Mouse (Mus musculus): ENCODE results near the gene Kalrn.

The Kalrn gene

DNA sequence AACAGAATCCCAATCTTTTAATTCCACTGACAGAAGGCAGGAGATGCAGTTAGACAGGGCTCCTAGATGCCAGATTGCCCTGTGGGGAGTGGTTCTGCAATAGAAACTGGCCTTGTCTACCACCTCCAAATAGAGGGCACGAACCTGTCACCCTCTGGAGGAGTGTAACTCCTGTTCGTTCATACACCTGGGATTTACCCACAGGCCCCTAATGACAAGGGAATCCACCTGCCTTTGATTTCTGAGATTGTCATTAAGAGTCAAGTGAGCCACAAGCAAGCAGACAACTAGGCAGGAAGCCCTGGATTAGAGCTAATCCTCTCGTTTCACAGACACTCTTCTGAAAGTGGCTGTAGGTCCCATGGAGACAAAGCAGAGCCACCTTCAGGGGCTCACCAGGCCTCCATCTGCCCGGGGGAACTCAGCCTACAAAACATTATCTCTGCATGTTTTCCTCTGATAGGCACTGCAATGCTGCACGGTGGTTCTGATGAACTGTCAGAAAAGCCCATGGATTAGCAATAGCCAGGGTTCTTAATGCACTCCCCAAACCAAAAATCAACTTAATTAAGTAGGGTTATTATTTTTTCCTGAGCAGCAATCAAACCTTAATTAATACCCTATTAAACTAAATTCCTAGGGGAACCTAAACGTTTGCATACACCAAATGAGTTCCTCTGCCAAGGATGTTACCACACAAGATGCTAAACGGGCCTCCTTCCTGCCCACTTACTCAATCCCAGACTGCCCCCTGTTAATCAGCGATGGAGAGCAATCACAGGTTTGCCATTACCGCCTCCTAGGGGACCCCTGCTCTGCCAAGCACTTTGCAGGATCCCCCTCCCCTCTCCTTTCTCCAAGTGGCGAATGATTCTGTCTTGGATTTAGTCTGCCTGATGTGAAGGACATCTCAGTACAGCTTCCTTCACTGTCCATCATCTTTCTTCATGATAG lies 312.1 kb downstream of the Kalrn start:
- no peak for DNase-seq (ENCODE audit: low spot score)

DNA sequence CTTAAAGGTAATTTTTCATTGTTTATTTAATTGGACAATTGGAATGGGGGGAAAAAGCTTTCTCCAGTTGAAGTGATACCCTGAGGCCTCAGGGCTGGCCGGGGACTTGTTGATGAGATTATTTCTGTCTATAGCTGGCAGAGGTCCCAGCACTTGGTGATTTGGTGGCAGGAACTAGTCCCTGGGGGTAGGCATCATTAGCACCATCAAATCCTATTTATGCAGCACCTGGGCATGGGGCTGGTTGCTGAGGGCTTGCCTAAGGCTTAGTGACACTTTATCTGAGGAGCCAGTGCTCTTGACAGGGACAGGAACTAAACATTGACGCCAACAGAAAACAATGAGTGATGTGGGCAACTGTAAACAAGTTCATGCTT lies 318.7 kb downstream of the Kalrn start:
- no peak for DNase-seq (ENCODE audit: low spot score)

DNA sequence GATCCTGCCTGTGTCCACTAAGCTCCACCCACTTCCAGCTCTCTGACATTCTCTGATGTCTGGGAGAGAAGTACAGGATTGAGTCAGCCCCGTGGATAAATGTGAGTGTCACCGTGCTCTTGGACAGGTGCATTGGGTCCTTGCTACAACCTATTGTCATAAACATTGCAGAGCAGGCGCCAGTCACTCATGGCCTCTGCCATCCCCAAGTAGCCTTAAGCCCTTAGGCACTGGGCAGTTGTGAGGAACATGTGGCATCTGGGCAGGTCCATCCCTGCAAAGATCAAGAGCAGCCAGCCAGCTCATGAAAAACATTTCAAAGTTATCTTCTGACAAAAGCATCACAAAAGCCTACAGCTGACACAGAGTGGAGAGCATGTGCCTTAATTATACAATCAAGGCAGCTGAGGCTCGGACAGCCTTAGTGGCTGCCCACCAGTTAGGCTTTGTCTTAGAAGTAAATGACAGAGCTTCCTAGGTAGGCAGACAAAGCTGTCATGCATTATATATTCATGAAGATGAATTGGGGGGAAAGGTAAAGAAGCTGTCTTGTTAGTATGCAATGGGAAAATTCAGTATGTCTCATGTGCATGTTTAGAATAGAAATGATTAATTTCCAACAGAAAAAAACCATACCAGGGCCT lies 319.2 kb downstream of the Kalrn start:
- DNase-seq (ENCODE audit: low spot score), result no peak

DNA sequence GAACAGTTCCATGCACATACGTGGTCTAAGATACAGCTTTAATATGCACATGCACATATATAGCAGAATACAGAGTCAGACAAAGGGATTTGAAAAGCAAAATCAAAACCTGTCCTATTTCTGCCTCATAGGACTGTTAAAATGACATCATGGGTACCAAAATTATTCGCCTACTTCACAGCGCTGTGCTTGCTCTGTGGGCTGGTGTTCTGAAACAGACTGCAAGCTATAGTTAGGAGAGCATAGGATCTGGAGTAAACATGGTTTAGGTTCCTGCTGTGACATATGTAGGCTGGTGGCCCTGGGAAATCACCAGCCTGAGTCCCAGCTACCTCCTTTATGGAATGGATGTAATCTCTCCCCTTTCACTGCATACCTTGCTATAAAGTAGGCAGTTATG lies 320.7 kb downstream of the Kalrn start:
- DNase-seq (ENCODE audit: low spot score), result no peak

DNA sequence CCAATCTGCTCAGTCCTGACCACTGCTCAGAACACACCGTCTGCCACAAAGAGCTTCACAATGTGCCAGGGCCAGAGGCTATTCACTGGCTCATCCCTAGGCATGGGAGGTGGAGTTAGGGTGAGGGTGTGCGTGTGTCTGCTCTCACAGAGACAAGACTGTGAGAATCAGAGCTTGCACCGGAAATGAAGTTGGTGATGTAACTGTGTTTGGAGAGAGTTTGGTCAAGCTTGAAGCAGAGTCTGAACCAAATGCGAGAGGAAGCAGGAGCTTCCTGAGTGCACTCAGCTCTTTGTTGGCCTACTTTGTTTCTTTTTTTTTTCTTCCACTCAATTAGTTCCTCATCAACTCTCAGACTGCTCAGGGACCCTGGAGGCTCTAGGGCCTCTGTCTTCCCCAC lies 325.1 kb downstream of the Kalrn start:
- DNase-seq (ENCODE audit: low spot score), result no peak

DNA sequence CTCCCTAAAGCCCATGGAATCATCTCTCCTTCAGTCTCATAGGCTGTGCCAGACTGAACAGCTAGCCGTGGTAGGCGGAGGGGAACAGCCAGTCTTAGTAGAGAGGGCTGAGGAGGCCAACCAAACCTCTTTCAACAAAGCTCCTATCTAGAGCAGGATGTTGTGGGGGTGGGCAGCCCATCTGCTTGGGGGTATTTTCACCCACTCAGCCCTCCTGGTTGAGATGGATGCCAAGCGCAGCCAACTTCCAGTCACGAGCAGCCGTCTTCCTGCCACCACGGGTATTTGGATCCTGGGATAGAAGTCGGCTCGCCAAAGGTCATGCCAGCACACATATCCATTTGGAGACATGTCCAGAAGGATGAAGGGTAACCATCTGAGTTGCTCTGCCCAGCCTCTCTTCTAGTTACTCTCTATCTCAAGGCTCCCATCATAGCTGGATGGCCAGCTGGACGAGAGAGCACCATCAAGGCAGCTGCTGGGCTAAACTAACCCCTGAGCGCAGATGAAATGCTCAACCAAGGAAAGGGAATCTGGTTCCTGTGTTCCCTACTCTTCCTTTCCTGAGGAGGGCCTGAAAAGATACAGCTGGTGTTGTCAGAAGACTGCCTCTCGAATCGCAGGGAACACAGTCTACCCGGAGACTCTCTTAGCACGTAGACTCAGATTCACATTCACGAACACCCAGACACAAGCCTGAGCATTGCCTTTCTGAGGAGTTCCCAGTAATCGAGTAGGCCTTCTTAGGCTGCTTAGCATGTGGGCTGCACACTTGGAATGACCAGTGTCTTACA lies 331.2 kb downstream of the Kalrn start:
- no peak for DNase-seq (ENCODE audit: low spot score)

DNA sequence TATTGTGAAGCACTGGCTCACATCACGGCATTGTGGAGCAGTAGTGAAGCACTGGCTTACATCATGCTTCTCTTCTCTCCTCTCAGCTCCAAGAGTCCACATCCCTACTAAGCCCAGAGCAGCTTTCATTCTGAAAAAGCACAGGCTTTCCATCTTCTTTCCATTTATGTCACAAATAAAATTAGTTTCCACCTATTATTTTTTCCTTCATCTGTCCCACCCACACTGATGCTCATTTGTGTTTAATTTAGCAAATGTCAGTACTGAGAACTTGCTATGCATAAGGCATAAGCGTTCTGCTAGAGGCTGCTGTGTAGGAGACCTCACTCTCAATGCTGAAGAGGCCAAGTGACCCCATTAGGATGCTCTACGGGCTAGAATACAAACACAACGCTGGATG lies 333.7 kb downstream of the Kalrn start:
- DNase-seq (ENCODE audit: low spot score), result no peak

DNA sequence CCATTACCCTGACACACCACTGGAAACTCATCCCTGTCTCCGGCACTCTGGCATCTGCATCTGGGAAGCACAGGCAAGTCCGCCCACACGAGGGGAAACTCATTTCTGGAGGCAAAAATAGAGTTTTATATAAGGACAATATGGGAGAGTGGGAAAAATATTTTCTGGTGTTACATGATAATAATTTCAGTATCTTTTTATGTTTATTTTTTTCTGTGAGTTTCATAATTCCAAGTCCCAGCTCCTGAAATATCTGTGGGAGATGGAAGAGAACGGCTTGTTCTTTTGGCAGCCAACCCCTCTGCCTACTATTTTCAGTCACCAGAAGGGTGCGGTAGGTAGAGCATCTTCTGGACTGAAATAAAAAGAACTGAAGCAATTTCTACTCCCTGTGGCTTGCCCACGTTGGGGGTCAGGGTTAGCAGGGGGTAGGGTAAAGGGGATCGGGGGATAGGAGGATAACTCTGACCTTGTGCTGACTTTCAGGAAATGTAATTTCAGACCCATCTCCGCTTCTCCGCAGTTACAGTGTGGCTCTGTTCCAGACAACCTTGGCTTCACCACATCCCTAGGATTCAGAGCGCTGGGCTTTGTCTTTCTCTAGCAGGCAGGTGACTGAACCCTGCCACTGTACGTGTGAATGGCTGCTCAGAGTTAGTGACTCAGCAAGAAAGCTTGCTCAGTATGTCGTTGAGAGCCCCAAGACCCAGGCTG lies 336.3 kb downstream of the Kalrn start:
- DNase-seq (ENCODE audit: low spot score), result no peak

DNA sequence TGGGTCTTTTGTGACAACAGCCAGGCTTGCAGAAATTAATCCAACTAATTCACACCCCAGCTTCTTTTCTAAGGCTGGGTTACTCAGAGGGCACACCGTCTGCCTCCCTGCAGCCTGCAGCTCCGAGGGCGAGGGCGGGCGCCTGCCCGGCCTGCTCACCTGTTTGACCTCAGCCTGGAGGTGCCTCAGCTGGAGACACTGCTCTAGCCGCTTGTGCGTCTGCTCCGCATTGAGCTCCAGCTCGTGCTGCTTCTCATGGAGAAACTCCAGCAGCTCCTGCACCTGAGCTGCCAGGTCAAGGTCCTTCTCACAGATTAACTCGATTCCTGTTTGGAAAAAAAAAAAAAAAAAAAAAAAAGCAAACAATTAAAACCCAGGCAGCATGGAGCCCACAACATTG lies 338.2 kb downstream of the Kalrn start:
- DNase-seq (ENCODE audit: low spot score), result no peak

DNA sequence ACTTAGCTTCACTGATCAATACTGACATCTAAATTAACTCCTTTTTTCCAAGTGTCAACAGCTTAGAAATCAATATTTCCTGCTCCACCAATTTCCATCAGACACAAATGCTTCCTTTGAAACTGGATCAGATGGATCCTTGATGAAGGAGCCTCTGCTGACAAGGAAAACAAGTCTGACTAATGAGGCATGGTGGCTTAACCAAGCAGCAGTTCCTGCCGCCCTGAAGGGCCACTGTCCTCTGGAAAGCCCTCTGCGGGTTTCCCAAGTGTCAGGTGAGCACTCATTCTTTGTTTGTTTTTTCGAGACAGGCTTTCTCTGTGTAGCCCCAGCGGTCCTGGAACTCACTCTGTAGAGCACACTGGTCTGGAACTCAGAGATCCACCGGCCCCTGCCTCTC lies 341.4 kb downstream of the Kalrn start:
- no peak for DNase-seq (ENCODE audit: low spot score)

DNA sequence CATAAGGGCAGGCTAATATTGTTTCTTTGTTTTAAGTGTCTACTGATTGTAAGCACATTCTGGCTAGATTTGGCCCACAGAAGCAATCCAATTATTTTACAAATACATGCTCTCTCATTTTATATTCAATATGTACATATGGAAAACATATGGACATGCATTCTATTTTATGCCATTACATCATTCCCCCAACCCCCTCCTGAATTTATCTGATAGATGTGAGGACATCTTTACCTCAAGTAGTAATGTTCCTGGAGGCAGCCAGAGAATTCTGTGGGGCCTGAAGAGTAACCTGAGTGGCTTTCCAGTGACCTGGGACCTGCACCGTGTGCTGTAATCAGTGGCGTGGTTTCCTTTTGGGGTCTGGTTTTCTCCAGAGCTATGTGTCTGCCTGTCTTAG lies 342.2 kb downstream of the Kalrn start:
- no peak for DNase-seq (ENCODE audit: low spot score)

DNA sequence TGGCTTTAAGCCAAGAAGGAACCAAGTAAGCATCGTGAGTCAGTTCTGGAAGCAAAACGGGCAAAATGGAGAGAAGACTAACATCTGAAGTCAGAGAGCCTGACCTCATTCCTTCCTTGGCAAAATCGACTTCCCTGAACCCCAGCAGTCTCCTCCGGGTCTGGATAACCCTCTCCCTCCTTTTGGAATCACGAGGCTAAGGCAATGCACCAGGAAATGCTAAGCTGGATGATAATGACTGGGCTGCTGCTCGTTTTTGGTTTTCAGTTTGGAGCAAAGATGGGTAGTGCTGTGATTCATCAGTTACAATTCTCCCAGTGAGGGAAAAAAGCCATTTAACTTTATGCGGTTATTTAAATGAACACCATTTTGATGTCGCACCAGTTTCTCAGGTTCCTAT lies 344.0 kb downstream of the Kalrn start:
- no peak for DNase-seq (ENCODE audit: low spot score)

DNA sequence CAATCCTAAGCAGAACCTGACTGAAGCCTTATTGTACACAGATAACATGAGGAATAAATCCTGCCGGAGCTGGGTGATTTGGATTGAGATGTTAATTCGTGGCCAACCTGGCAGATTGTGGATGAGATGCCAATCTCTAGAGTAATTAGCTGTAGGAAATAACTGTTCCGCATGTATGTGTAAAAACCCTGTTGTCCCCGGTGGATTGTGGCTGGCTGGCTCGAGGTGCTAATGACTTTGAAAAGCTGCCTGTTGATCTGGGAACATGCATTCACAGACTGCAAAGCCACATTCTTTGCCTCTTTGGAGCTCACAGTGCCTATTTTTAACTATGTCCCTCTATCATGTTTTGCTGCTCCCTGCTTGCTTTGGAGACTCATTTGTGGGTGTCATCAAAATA lies 344.7 kb downstream of the Kalrn start:
- no peak for DNase-seq (ENCODE audit: low spot score)

DNA sequence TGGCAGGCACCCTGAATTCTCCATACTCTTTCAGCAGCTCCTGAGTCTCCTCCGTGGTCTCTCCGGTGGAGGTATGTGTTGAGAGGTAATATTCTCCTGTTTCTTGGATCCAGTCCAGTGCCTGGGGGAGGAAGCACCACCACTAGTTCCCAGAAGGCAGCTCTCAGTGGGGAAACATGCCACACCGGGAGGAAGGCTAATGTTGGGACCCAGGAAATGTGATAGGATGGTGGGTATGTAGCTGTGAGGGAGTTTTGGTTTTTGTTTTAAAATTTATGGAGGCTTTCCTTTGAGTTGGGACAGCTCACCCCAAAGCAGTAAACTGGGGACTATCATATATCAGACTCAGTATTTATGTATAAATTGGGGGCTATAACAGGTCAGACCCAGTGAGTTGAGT lies 361.2 kb downstream of the Kalrn start:
- DNase-seq (ENCODE audit: low spot score), result no peak

DNA sequence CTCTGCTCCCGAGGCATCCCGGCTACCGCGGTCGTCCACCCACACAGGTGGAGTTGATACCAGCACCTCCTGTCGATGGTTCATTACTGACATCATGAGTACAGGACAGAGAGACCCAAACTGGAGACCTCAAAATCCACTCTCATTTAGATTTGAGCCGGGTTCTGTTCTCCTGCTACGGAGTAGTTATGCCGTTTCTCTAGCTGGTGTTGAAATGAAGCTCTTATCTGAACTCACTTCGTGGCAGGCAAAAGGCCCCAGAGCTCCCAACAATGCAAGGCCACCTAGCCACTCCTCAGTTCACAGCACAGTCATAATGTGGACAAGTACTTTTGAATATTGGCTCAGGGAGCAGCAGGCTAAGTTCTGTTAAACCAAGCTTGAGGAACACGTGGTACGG lies 362.1 kb downstream of the Kalrn start:
- DNase-seq (ENCODE audit: low spot score), result no peak

DNA sequence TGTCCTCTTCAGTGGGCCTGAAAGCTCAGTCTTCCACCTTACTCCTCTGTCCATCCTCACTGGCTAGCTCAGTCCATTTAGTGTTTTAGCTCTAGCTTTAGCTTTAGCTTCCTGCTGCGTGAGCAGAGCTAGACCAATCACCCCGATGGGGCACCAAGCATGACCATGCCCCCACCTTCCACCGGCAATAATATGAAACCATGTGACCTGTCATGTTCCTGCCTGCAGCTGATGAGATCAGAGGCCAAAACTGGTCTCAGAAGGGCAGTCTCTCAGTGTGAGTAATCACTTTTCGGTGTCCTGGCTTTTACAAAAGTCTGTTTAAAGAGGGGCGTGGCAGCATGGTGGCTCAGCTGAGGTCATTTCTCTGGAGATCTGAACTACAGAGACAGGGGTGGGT lies 364.6 kb downstream of the Kalrn start:
- DNase-seq (ENCODE audit: low spot score), result no peak

DNA sequence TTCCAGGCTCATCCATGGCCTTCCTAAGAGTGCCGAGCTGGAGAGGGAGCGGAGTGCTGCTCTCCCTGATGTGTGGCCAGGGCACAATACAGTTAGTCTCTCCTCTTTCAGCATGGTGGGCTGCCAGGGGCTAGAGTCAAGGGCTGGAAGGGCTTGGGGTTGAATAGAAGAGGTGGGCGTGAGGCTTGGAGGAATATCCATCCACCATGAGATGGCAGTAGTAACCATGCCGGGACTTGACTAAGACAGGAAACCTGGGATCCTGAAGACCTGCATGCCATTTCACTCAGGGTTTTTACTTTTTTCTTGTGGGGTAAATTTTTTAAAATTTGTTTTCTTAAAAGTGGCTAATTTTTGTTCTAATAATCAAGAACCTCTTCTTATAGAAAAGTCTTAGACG lies 365.4 kb downstream of the Kalrn start:
- DNase-seq (ENCODE audit: low spot score), result no peak

DNA sequence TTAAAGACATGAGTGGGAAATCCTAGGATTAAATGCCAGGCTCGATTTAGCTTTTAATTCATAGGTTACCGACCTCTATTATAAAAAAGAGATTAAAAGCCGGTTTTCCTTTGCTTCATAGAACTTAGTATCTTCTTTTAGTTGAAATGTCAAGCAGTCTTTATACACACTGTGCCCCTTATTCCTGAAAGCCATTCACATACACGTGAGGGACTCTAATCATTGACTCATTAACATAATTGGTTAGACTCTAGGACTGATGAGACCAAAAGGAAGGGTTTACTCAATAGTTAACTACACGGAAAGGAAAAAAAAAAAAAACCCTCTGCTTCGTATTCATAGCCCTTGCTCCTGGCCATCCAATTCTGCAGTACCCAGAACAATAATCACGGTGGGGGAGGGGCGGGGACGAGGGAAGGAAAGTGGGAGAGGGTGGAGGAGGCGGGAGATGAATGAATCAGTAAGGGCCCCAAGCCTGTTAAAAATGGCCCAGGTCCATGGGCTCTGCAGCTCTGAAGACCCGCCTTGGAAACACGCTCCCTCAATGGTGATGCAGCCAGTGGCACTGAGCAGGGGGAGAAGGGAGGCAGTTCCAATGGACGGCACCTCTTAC lies 368.7 kb downstream of the Kalrn start:
- no peak for DNase-seq (ENCODE audit: low spot score)

DNA sequence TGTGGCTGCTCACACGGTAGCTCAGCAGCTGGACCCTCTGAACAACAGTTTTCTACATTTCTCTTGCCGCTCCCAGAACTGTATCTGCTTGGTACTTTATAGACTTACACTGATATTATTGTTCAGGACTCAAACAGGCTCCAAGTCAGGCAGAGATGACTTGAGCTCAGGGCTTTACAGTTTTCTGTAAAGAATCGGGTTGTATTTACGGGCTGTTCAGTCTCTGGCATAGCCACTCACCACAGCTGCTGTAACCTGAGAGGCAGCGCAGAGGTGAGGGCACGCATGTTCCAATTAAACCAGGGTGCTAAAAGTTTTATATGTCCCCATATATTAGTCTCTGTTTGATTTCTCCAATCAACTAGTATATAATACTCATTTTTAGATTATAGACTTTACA lies 373.8 kb downstream of the Kalrn start:
- no peak for DNase-seq (ENCODE audit: low spot score)

DNA sequence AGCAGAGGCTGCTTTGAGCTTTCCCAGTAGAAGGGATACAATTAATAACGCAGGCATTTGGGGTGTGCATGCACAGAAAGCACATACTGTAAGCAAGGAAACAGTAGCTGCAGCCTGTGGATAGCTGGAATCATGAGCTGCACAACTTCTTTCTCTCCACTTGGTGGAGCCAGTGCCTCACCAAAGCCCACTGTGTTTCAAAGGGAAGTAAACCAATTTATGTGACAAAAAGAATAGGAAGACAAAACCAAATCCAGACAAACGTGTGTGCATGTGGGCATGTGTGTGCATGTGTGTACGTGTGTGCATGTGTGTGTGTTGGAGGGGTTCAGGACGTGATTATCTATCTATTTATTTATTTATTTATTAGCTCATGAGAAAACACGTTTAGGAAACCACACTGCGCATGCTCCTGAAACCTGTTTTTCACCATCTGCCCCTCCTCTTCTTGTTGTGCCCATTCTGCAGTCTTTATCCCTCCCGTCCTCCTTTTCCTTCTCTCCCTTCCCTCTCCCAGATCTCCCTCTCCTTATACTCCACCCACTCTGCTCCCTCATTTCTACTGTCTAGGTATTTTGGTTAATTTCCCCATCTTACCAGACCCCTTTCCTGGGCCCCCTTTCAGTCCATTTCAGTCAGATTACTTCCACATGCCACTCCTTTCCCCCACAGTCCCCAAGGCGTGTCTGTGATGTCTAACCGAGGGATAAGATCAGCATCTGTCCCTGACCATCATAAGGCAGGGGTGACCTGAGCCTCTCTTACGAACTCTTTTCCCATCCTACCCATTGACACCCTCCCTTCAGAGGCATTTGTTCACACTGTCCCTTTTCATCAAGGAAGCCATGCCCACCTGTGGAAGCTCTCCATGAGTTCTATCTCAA lies 380.1 kb downstream of the Kalrn start:
- no peak for DNase-seq (ENCODE audit: low spot score)

DNA sequence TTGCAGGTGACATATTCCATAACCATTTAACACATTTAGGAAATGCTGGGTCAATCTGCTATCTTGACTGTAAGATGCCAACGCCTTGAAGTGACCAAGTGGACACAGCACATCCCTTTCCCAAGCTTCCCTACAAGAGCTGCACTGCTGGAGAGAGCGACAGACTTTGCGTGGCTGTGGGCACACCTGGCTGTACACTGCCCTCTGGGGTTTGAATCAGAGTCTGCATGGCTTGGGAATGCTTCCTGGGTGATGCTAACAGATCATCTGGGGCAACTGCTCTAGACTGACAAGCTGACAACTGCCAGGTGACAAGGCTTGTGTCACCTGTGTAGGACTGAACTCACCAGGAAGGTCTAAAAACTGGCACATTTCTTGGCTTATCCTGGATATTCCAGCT lies 388.6 kb downstream of the Kalrn start:
- DNase-seq (ENCODE audit: low spot score), result peak; percentile 58
